Mouse (Mus musculus) layer of hippocampus, postnatal 10 days (tissue): Measurements from ENCODE around the gene Itm2a. TPM values are rescaled to one million over a fixed set of nuclear protein-coding genes. Genes with fewer than 3 reads are reported as not detected.
A peak's percentile ranks its signal among the peaks of the same experiment; 100 is the strongest.

ENCODE experiments used
- DNase-seq, 2 experiments: peaks; one replicate each; pipeline ENCODE4 v3.0.0; 2021; ENCODE audit warnings: low spot score in 2 of 2
- long read RNA-seq: library from polyadenylated mRNA; stranded (forward); transcript quantifications from one replicate; pipeline ENCODE4 v2.0.0, GENCODE M21; 2023
- total RNA-seq, 2 experiments: library from RNA; stranded (reverse); gene quantifications; 2 replicates each; pipeline ENCODE4 v1.2.3; 2021

The Itm2a gene
- total RNA-seq = 10 to 100 TPM; 54.0 to 60.7 TPM
- long read RNA-seq, transcript Itm2a-201 (6 exons, 1,744 nt) = major isoform, 148 of 153 reads
- long read RNA-seq, partial matches to known transcripts = 0 of 153 reads
- long read RNA-seq, other reads (novel, unspliced or antisense) = 5 of 153 reads

- DNase-seq = peak; percentile 4 to 14
These were observed at the start of gene Itm2a for GRCm38 (mm10) chrX:107402915-107403912. Itm2a (minus strand) TSS chrX:107403376.

- DNase-seq = no peak
These were observed 32.7 kb upstream of the Itm2a start for GRCm38 (mm10) chrX:107435887-107436286.

GRCm38 (mm10) chrX:107421304-107421703 lies 18.1 kb upstream of the Itm2a start:
- no peak for DNase-seq

GRCm38 (mm10) chrX:107417345-107417744 lies 14.2 kb upstream of the Itm2a start:
- DNase-seq = no peak

- no peak for DNase-seq
These were observed 12.8 kb upstream of the Itm2a start for GRCm38 (mm10) chrX:107415999-107416398.

- peak in 1 of 2 experiments; percentile 2 for DNase-seq
These were observed 695 bp downstream of the Itm2a start for GRCm38 (mm10) chrX:107402481-107402880.

GRCm38 (mm10) chrX:107399087-107399486 lies 4.1 kb downstream of the Itm2a start:
- no peak for DNase-seq

- no peak for DNase-seq
These were observed 9.9 kb downstream of the Itm2a start for GRCm38 (mm10) chrX:107393256-107393655.

- no peak for DNase-seq
These were observed 27.8 kb downstream of the Itm2a start for GRCm38 (mm10) chrX:107375329-107375728.

Other genes starting within 250 kb of the Itm2a start
- not detected for gene Gpr174, start 147.5 kb downstream of the Itm2a start, total RNA-seq